Mouse (Mus musculus): ENCODE measurements at regions not wholly inside any gene's neighbourhood (a gene's known extent, or its start where the extent isn't known, plus 50 kb on each side); places are given as distances from the start of the nearest gene placed in this dataset.
"Not testable (repeated sequence)": the region's sequence is repeated elsewhere in the genome, so short reads cannot be mapped to it uniquely, and the experiment has no call there.

- no peak for DNase-seq (ENCODE audit: low spot score)
- intact Hi-C loops (cut with DNase I) = no loop called here
Observed at GRCm38 (mm10) chr10:26571377-26571776, 181.8 kb upstream of the Arhgap18 start.

DNA sequence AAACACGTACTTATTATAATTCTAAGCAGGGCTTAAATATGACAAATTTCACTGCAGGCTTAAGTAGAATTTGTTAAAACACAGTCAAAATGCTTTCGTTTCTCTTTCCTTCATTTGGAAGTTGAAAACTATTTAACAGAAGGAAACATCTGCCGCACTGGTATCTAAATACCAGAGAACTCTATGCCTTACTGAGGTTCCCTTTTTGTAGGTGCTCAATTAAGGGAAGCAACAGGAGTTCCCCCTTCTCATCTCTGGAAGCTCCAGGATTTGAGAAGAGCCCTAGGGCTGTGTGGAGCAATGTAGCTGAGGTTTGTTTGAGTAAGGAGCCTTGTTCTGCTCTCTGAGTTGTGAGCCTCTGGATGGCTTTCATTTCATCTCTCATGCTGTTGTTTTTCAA is 177.1 kb upstream of the Arhgap18 start:
- DNase-seq (ENCODE audit: low spot score) = no peak
- intact Hi-C loops (cut with DNase I) = no loop called here

DNA sequence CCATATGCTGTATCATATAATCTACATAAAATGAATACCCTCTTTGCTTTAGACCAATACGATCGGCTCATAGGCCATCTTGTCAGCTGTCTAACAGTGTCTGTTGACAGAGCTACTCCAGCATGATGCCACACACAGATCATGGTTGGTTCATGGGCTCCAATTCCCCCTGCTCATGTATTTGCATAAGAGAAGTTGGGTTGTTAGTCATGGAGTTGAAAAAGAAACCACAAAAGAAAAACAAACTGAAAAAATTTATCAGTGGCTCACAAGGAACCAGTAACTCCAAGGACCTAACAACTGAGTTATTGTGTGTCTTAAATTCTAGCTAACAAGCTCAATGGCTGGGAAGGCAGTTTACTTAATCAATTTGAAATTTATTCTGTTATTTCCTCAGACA is 176.1 kb upstream of the Arhgap18 start:
- intact Hi-C loops (cut with DNase I) = no loop called here
- DNase-seq (ENCODE audit: low spot score) = no peak

DNA sequence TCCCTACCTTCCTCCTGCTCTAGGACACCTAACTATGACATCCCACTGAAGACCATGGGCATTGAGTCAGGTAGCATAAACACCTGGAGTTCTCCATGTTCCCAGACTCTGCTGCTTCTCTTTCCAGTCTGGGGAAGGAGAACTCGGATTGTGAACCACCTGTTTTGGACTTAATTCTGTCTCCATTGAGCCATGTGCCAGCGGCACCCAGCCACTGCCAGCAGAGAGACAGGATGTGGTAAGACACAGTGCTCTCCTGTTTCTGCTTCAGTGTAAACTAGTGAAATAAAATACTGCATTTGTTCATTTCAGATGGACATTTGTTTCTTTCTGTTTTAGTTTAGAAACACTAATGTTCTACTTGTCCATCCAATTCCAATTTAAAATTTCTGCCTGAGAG is 168.1 kb upstream of the Arhgap18 start:
- intact Hi-C loops (cut with DNase I) = no loop called here

GRCm38 (mm10) chr10:26607081-26607480 is 146.1 kb upstream of the Arhgap18 start:
- intact Hi-C loops (cut with DNase I); DNase-seq (ENCODE audit: low spot score): not testable (repeated sequence)

More for the DNA sequence above, 168.1 kb upstream of the Arhgap18 start:
- DNase-seq (ENCODE audit: low spot score) = no peak

DNA sequence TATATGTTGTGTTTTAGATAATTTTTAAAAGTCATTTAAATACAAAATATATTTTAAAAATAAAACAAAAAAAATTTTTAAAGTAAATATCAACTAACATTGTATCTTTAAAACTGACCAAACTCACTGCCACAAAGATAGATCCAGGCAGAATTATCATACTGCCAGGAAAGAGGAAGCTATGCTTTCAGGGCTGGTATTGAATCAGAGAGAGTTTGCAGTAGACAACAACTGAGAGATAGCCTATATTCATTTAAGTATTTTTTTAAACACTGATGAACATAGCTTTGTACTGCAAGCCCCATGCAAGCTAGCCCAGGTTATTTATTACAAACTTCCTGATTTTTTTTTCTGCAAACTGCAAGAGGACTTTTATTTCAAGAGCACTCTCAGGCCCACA is 142.0 kb upstream of the Arhgap18 start:
- intact Hi-C loops (cut with DNase I) = no loop called here

GRCm38 (mm10) chr10:26630196-26630760 is 122.9 kb upstream of the Arhgap18 start:
- DNase-seq (ENCODE audit: low spot score) = no peak
- intact Hi-C loops (cut with DNase I) = no loop called here

More for the DNA sequence above, 142.0 kb upstream of the Arhgap18 start:
- no peak for DNase-seq (ENCODE audit: low spot score)

- intact Hi-C loops (cut with DNase I) = no loop called here
- no peak for DNase-seq (ENCODE audit: low spot score)
Observed at GRCm38 (mm10) chr10:26632266-26632665, 121.0 kb upstream of the Arhgap18 start.

GRCm38 (mm10) chr10:26637459-26637858 is 115.8 kb upstream of the Arhgap18 start:
- DNase-seq (ENCODE audit: low spot score) = no peak
- intact Hi-C loops (cut with DNase I) = no loop called here

- no peak for DNase-seq (ENCODE audit: low spot score)
- intact Hi-C loops (cut with DNase I) = no loop called here
Observed at GRCm38 (mm10) chr10:26638056-26638455, 115.2 kb upstream of the Arhgap18 start.

DNA sequence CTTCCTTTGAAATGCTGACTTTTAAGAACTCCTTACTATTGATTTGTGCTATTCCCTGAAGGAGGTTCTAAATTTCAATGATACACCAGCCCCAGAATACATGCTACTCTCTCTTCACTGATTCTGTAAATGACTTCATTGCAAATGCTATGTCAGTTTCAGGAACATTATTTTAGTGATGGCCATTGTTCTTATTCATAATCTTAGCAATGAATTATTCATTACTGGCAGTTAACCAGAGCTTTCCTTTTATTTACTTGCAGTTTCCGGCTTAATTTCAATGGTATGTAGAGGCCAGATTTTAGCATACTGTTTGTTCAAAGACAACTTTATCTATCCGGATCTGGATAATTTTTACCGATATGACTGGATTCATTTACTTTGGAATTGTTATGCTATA is 114.1 kb upstream of the Arhgap18 start:
- no peak for DNase-seq (ENCODE audit: low spot score)
- intact Hi-C loops (cut with DNase I) = no loop called here

DNA sequence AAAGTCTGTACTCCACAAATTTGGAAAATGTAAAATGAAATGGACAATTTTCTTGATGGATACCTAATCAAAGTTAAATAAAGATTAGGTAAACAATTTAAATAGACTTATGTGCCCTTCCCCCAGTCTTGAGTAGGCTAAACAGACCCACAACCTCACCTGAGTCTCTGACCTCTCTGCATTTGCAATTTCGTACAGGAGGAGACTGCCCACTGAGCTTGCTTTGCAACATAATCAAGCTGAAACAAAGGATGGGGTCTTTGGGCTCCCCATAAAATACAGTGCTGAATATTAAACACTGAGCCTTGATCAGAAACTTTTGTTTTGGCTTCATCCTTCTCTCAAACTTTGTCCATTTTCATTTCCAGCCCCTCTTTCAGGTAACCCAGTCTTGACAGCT is 100.1 kb upstream of the Arhgap18 start:
- no peak for DNase-seq (ENCODE audit: low spot score)

GRCm38 (mm10) chr10:26664270-26664669 is 89.0 kb upstream of the Arhgap18 start:
- intact Hi-C loops (cut with DNase I) = no loop called here
- no peak for DNase-seq (ENCODE audit: low spot score)

More for the DNA sequence above, 100.1 kb upstream of the Arhgap18 start:
- intact Hi-C loops (cut with DNase I) = no loop called here

DNA sequence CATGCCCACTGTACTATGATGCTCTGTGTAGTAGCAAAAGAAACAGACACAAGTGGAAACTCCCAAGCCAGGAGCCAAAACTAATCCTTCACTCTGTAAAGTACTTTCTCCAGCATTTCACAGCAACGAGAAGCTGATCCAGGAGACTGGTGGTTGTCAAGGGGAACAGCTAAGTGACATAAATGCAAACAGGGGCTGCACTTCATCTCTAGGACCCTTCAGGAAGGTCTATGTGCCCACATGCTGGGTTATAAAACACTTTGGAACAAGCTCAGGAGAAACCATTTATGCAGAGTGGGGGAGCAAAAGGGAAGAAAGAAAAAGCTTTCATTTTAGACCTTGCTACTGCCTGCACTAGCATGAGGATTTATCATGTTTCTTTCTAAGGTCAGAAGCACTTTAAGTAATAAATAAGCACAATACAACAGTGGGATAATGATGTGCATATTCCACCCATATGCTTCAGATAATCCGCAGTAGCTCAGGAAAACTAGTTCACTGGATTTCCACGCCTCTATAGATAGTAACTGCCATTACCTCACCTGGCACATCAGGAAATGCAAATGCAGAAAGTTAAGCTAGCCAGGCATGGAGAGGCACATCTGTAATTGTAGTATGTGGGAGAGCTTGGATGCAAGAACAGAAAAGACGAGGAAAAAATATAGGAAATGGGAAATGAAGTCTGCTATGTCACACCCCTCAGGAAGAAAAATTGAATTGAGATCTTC is 73.6 kb upstream of the Arhgap18 start:
- no peak for DNase-seq (ENCODE audit: low spot score)
- intact Hi-C loops (cut with DNase I) = no loop called here

- intact Hi-C loops (cut with DNase I) = no loop called here
Observed at GRCm38 (mm10) chr10:26694761-26695160, 58.5 kb upstream of the Arhgap18 start.

DNA sequence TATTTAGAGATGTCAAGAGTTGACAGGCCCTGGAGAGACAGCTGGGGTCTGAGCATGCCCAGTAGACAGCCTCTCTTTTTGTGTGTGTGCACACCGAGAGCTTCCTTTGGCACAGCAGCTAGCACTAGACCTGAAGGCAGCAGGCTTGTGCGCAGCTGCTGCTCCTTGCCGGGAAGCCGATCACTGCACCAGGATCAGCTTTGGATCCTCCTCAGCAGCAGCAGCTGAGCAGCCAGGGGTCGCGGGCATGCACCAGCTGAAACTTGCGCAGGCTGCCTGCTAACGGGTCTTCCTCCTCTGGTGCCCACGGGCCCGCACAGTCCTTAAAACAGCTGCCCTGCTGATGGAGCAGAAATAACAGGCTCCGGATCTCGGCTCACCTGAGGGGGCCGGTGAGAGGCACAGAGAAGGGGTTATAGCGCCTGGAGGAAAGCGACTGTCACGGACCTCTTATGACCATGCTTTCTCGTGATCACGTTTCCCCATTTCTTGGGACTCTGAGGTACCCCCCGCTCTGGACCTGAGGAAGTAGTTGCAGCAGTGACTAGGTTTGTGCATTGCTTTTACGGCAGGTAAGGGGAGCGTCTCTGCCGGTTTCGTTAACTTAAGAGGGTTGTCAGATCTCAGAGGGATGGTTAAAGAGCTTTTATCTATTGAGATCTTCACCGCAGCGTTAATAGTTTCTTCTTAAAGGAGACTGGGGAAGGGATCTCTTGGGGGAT is 57.8 kb upstream of the Arhgap18 start:
- intact Hi-C loops (cut with DNase I) = no loop called here
- no peak for DNase-seq (ENCODE audit: low spot score)

More at GRCm38 (mm10) chr10:26694761-26695160, 58.5 kb upstream of the Arhgap18 start:
- no peak for DNase-seq (ENCODE audit: low spot score)
